Mouse (Mus musculus): ENCODE measurements around the gene Robo1.
"Not testable (repeated sequence)": the region's sequence is repeated elsewhere in the genome, so short reads cannot be mapped to it uniquely, and the experiment has no call there.

The Robo1 gene

GRCm38 (mm10) chr16:72458155-72458554, 150.0 kb downstream of the Robo1 start:
- no peak for DNase-seq

GRCm38 (mm10) chr16:72458576-72458975, 150.5 kb downstream of the Robo1 start:
- DNase-seq: no peak

GRCm38 (mm10) chr16:72465696-72466095, 157.6 kb downstream of the Robo1 start:
- no peak for DNase-seq

- DNase-seq: no peak
Measured at GRCm38 (mm10) chr16:72470037-72470673, 162.0 kb downstream of the Robo1 start.

- no peak for DNase-seq
Measured at GRCm38 (mm10) chr16:72510716-72511199, 202.7 kb downstream of the Robo1 start.

GRCm38 (mm10) chr16:72531337-72531736, 223.2 kb downstream of the Robo1 start:
- no peak for DNase-seq

GRCm38 (mm10) chr16:72533900-72534571, 225.9 kb downstream of the Robo1 start:
- no peak for DNase-seq

- no peak for DNase-seq
Measured at GRCm38 (mm10) chr16:72538171-72538570, 230.1 kb downstream of the Robo1 start.

- DNase-seq: no peak
Measured at GRCm38 (mm10) chr16:72543928-72544327, 235.8 kb downstream of the Robo1 start.

GRCm38 (mm10) chr16:72544950-72545349, 236.8 kb downstream of the Robo1 start:
- DNase-seq: no peak

- no peak for DNase-seq
Measured at GRCm38 (mm10) chr16:72551672-72552243, 243.7 kb downstream of the Robo1 start.

- no peak for DNase-seq
Measured at GRCm38 (mm10) chr16:72553713-72554112, 245.6 kb downstream of the Robo1 start.

- DNase-seq: not testable (repeated sequence)
Measured at GRCm38 (mm10) chr16:72562149-72562548, 254.0 kb downstream of the Robo1 start.

GRCm38 (mm10) chr16:72563196-72563963, 255.3 kb downstream of the Robo1 start:
- DNase-seq: no peak

GRCm38 (mm10) chr16:72575171-72575570, 267.1 kb downstream of the Robo1 start:
- no peak for DNase-seq

- DNase-seq: no peak
Measured at GRCm38 (mm10) chr16:72576956-72577355, 268.9 kb downstream of the Robo1 start.

GRCm38 (mm10) chr16:72584454-72585159, 276.5 kb downstream of the Robo1 start:
- no peak for DNase-seq

GRCm38 (mm10) chr16:72585160-72585813, 277.2 kb downstream of the Robo1 start:
- DNase-seq: no peak

- DNase-seq: no peak
Measured at GRCm38 (mm10) chr16:72587376-72588072, 279.4 kb downstream of the Robo1 start.

- no peak for DNase-seq
Measured at GRCm38 (mm10) chr16:72603487-72604206, 295.5 kb downstream of the Robo1 start.

GRCm38 (mm10) chr16:72605066-72605465, 297.0 kb downstream of the Robo1 start:
- DNase-seq: peak; percentile 26
